8 mouse cellular contexts compared by ENCODE assay signal in the genomic region with DNA sequence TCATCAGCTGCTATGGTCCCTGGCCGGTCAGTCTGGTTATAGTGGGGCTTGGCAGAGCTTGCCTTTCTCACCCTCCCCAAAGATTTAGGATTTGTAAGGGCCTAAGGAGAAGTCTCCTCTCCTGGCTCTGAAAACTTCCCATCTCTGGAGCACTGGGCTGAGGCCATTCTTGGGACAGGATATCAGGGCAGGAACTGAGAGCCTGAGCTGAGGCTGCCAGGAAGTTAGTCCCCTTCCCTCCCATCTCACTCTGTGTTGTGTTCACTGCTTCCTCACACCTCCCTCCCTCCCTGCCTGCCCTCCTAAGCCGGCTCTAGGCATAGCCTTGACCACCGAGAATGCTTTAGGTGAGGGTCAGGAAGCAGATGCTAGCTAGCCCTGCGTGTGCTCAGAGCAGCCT. TPM values are rescaled to one million over a fixed set of nuclear protein-coding genes. Genes with fewer than 3 reads are reported as not detected.
DNase-seq lines count a peak whose midpoint lies in the region; ATAC-seq and TF ChIP-seq lines count a peak whose summit lies in the region.

No protein-coding gene starts in this region.

- no peak for TF ChIP-seq CTCF in brain, embryonic 14.5 days (IDR thresholded peaks at IDR 0.05; ENCODE audit: borderline replicate concordance, extremely low read depth, insufficient read depth, insufficient read length)

- peak; percentile 23 for DNase-seq in cerebellum, adult 11 months
- DNase-seq in cerebellum, postnatal 4 days (ENCODE audit: low spot score in 2 of 2) = no peak
- peak; percentile 41 for DNase-seq in brain, embryonic 14.5 days (ENCODE audit: low read depth)
- DNase-seq in limb, embryonic 14.5 days (ENCODE audit: low spot score) = no peak
- DNase-seq in testis, postnatal 10 days (ENCODE audit: low spot score) = peak; percentile 42
- no peak for DNase-seq in right cerebral cortex, adult 2 months (ENCODE audit: low spot score in 2 of 2)
- DNase-seq in gastrocnemius, adult 18-20 months (ENCODE audit: low spot score) = no peak

- H3K4me2 ChIP-seq in heart, embryonic 13.5 days = peak overlapping the region; percentile 86
- peak overlapping the region; percentile 15; the same call in 1 of the 2 replicates for H3K4me2 ChIP-seq in limb, embryonic 14.5 days (replicated peaks; ENCODE audit: low read depth, low read length, severe bottlenecking)

- no peaks in the 10 kb centered on the region for H3K9me3 ChIP-seq in heart, embryonic 13.5 days
- H3K9me3 ChIP-seq in limb, embryonic 14.5 days (ENCODE audit: control insufficient read depth, low read length) = no peaks in the 10 kb centered on the region

- no peaks in the 10 kb centered on the region for H3K27me3 ChIP-seq in heart, embryonic 13.5 days (replicated peaks)
- H3K27me3 ChIP-seq in limb, embryonic 14.5 days (ENCODE audit: control insufficient read depth, insufficient read depth, low read length) = no peaks in the 10 kb centered on the region

- H3K9ac ChIP-seq in heart, embryonic 13.5 days = peak overlapping the region; percentile 97
- H3K9ac ChIP-seq in limb, embryonic 14.5 days (ENCODE audit: low read depth, low read length, severe bottlenecking) = no peak overlapping the region

- 11% methylated on average over 4 of the region's 4 CpGs for WGBS in heart, embryonic 13.5 days
- 11% methylated on average over 4 of the region's 4 CpGs for WGBS in limb, embryonic 14.5 days

- H3K4me3 ChIP-seq in heart, embryonic 13.5 days = peak overlapping the region; percentile 84
- no peak overlapping the region for H3K4me3 ChIP-seq in limb, embryonic 14.5 days (replicated peaks; ENCODE audit: low read length)

- H3K36me3 ChIP-seq in heart, embryonic 13.5 days = peaks cover 47% of the 10 kb centered on the region
- peaks cover 40% of the 10 kb centered on the region for H3K36me3 ChIP-seq in limb, embryonic 14.5 days (ENCODE audit: control insufficient read depth, insufficient read depth, low read length)

- peaks cover 69% of the 10 kb centered on the region for H3K4me1 ChIP-seq in heart, embryonic 13.5 days
- H3K4me1 ChIP-seq in limb, embryonic 14.5 days (ENCODE audit: control insufficient read depth, insufficient read depth, low read length) = peaks cover 52% of the 10 kb centered on the region

- peak overlapping the region; percentile 95 for H3K27ac ChIP-seq in heart, embryonic 13.5 days (replicated peaks)
- H3K27ac ChIP-seq in limb, embryonic 14.5 days (replicated peaks; ENCODE audit: low read depth, low read length) = peak overlapping the region; percentile 75

- ATAC-seq in heart, embryonic 13.5 days (ENCODE audit: extremely low read depth, insufficient number of reproducible peaks, low FRiP score, low TSS enrichment) = no peak
- ATAC-seq in limb, embryonic 14.5 days (ENCODE audit: low FRiP score, low read depth) = no peak

- TF ChIP-seq POLR2A in brain, embryonic 14.5 days (IDR thresholded peaks at IDR 0.05; ENCODE audit: borderline replicate concordance, extremely low read depth, insufficient read depth, insufficient read length, poor library complexity, severe bottlenecking) = no peak
- TF ChIP-seq POLR2A in limb, embryonic 14.5 days (IDR thresholded peaks at IDR 0.05; ENCODE audit: borderline replicate concordance, extremely low read depth, insufficient read depth, insufficient read length) = no peak

RNA-seq across cellular contexts. Expression of gene Pea15a, which starts 3.0 kb away (rescaled TPM):
- 308 and 321 TPM in 2 replicates for polyA plus RNA-seq in brain, embryonic 14.5 days (2012; rRNA removed)
- 169 and 180 TPM in 2 replicates for polyA plus RNA-seq in heart, embryonic 13.5 days (2015; fragmentation: Nextera tagmentation; extraction: Ambion mirVana)
- 106 and 108 TPM in 2 replicates for polyA plus RNA-seq in limb, embryonic 14.5 days (2012; rRNA removed)
- polyA plus RNA-seq in limb, embryonic 14.5 days (2014; fragmentation: Nextera tagmentation; extraction: Ambion mirVana) = 119 and 122 TPM in 2 replicates
- total RNA-seq in gastrocnemius, adult 18-20 months (2021) = 10 to 100 TPM; 20.2 to 33.2 TPM

RNA-seq across cellular contexts. Expression of gene Casq1, which starts 16.1 kb away (rescaled TPM):
- polyA plus RNA-seq in brain, embryonic 14.5 days (2012; rRNA removed) = 2.6 and 3.9 TPM in 2 replicates
- 162 and 211 TPM in 2 replicates for polyA plus RNA-seq in heart, embryonic 13.5 days (2015; fragmentation: Nextera tagmentation; extraction: Ambion mirVana)
- polyA plus RNA-seq in limb, embryonic 14.5 days (2012; rRNA removed) = 13.3 and 17.8 TPM in 2 replicates
- 11.3 and 14.9 TPM in 2 replicates for polyA plus RNA-seq in limb, embryonic 14.5 days (2014; fragmentation: Nextera tagmentation; extraction: Ambion mirVana)
- total RNA-seq in gastrocnemius, adult 18-20 months (2021) = 1,000 to 10,000 TPM; 2,670 to 3,214 TPM

RNA-seq across cellular contexts. Expression of gene Atp1a4, which starts 54.6 kb away (rescaled TPM):
- 0.05 and 0.08 TPM in 2 replicates for polyA plus RNA-seq in brain, embryonic 14.5 days (2012; rRNA removed)
- 0.21 and 0.52 TPM in 2 replicates for polyA plus RNA-seq in heart, embryonic 13.5 days (2015; fragmentation: Nextera tagmentation; extraction: Ambion mirVana)
- 0.03 TPM in 1 of 2 replicates, not detected in the other for polyA plus RNA-seq in limb, embryonic 14.5 days (2012; rRNA removed)
- polyA plus RNA-seq in limb, embryonic 14.5 days (2014; fragmentation: Nextera tagmentation; extraction: Ambion mirVana) = not detected in 2 replicates
- total RNA-seq in gastrocnemius, adult 18-20 months (2021) = under 1 TPM; 0.40 to 0.43 TPM

RNA-seq across cellular contexts. Expression of gene Dcaf8, which starts 55.7 kb away (rescaled TPM):
- polyA plus RNA-seq in brain, embryonic 14.5 days (2012; rRNA removed) = 76.6 and 84.5 TPM in 2 replicates
- 106 and 108 TPM in 2 replicates for polyA plus RNA-seq in heart, embryonic 13.5 days (2015; fragmentation: Nextera tagmentation; extraction: Ambion mirVana)
- polyA plus RNA-seq in limb, embryonic 14.5 days (2012; rRNA removed) = 120 TPM in 2 replicates
- polyA plus RNA-seq in limb, embryonic 14.5 days (2014; fragmentation: Nextera tagmentation; extraction: Ambion mirVana) = 121 and 131 TPM in 2 replicates
- 100 to 1,000 TPM; 192 to 193 TPM for total RNA-seq in gastrocnemius, adult 18-20 months (2021)

RNA-seq across cellular contexts. Expression of gene Igsf8, which starts 57.9 kb away (rescaled TPM):
- polyA plus RNA-seq in brain, embryonic 14.5 days (2012; rRNA removed) = 110 and 207 TPM in 2 replicates
- 27.8 and 31.6 TPM in 2 replicates for polyA plus RNA-seq in heart, embryonic 13.5 days (2015; fragmentation: Nextera tagmentation; extraction: Ambion mirVana)
- 71.4 and 86.4 TPM in 2 replicates for polyA plus RNA-seq in limb, embryonic 14.5 days (2012; rRNA removed)
- 49.8 and 50.1 TPM in 2 replicates for polyA plus RNA-seq in limb, embryonic 14.5 days (2014; fragmentation: Nextera tagmentation; extraction: Ambion mirVana)
- total RNA-seq in gastrocnemius, adult 18-20 months (2021) = 10 to 100 TPM in 1 of 2 experiments, 1 to 10 TPM in 1; 7.6 to 10.6 TPM

Comparison
In these comparisons a context has a peak if more than half of its experiments do, and no peak if none do; other contexts are left out.
1. DNase-seq: peak in cerebellum, adult 11 months (single experiment), brain, embryonic 14.5 days (single experiment) and testis, postnatal 10 days (single experiment); none in cerebellum, postnatal 4 days (0 of 2), limb, embryonic 14.5 days (single experiment), right cerebral cortex, adult 2 months (0 of 2) and gastrocnemius, adult 18-20 months (single experiment).